Mouse (Mus musculus) E14TG2a.4 (cell line): Measurements from ENCODE around the gene Galnt13.

ENCODE experiments used
- CTCF ChIP-seq: conservative IDR thresholded peaks from 2 replicates; pipeline ENCODE4 v1.5.1; 2014; ENCODE audit warnings: low read length
- NANOG ChIP-seq: IDR thresholded peaks from 2 replicates; pipeline ENCODE4 v1.6.1; 2014; ENCODE audit warnings: borderline replicate concordance, low read length, mixed read lengths
- POU5F1 ChIP-seq: IDR thresholded peaks from 2 replicates; pipeline ENCODE4 v1.6.1; 2014; ENCODE audit warnings: low read length, borderline replicate concordance

DNA sequence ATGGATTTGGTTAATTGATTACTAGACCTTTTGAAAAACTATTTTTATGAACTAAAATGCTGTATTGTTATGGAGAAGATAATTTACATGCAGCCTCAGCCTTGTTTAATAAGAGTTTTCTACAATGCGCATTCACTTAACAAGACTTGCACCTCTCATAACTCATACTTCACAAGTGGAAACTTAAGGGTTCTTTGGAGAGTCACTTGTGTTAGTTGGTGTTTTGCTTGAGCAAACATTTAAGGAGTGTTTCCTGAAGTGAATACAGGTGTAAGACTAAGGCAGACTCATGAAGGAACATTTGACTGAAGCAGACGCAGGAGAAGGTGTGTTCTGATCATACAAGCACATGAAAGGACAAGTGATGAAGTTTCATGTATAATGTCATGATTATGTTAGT lies 649.5 kb downstream of the Galnt13 start:
- no peak for TF ChIP-seq CTCF
- TF ChIP-seq POU5F1: no peak
- no peak for TF ChIP-seq NANOG
